Mouse (Mus musculus) bone marrow macrophage, adult 2 months (primary cell): ENCODE results near the gene Znfx1.

Experiments
- CTCF ChIP-seq: IDR thresholded peaks from 2 replicates; pipeline ENCODE4 v1.5.1; 2012; ENCODE audit warnings: low read depth, mild to moderate bottlenecking, low read length, moderate library complexity
- POLR2A ChIP-seq: IDR thresholded peaks from 2 replicates; pipeline ENCODE4 v1.6.1; 2012; ENCODE audit warnings: mild to moderate bottlenecking, low read depth, low read length, borderline replicate concordance

DNA sequence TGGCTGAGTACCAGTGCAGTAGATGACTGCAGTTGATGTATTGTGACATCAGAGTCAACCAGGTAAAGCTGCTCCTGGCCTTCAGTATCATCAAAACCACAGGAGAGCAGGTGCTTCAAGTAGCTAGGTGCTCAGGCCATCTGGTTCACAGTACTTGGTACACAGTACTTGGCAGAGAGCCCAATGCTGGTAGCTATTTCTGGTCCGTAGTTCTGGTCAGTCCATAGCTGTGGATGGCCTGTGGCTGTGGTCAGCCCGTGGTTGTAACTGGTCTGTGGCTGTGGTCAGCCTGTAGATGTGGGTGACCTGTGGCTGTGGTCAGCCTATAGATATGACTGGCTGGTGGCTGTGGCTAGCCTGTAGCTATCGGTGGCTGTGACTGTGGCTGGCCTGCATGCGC, 31.9 kb upstream of the Znfx1 start:
- no peak for TF ChIP-seq CTCF
- TF ChIP-seq POLR2A: no peak
